Mouse (Mus musculus): ENCODE data around the gene Usp30. TPM values are rescaled to one million over a fixed set of nuclear protein-coding genes. Genes with fewer than 3 reads are reported as not detected.

The Usp30 gene
- total RNA-seq, 2 experiments from 2014 or later = 8.4 to 9.3 TPM

- DNase-seq = no peak
- no peak for TF ChIP-seq CTCF (IDR thresholded peaks at IDR 0.05)
- intact Hi-C loops (cut with DNase I) = no loop called here
- Histone ChIP-seq H3K4me3 (no peak overlapping the region), H3K27ac (no peak overlapping the region)
Observed at GRCm38 (mm10) chr5:114115030-114115429, 49.8 kb downstream of the Usp30 start.

- no peak for TF ChIP-seq CTCF (IDR thresholded peaks at IDR 0.05)
- intact Hi-C loops (cut with DNase I) = no loop called here
Observed at GRCm38 (mm10) chr5:114116586-114116985, 51.3 kb downstream of the Usp30 start.

DNA sequence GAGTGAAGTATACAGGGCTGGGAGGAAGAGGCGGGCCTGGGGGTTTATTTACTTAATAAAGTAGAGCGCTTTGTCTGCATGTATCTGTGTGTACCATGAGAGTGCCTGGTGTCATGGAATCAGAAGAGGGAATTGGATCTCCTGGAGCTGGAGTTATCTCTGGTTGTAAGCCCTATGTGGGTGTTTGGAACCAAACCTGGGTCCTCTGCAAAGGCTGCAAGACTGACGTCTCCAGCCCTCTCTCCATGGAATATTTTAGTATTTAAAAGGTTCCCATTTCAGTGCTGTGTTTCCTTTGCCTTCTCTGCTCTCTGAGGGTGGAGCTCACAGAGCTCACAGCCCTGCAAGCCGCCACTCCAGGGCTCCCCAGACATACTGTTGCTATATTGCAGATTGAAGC lies 54.5 kb downstream of the Usp30 start:
- no peak overlapping the region for H3K4me3 ChIP-seq
- no peak for TF ChIP-seq CTCF (IDR thresholded peaks at IDR 0.05)
- no peak for DNase-seq
- intact Hi-C loops (cut with DNase I) = no loop called here
- no peak overlapping the region for H3K27ac ChIP-seq

More at GRCm38 (mm10) chr5:114116586-114116985, 51.3 kb downstream of the Usp30 start:
- DNase-seq = no peak
- H3K4me3 ChIP-seq = no peak overlapping the region
- no peak overlapping the region for H3K27ac ChIP-seq

DNA sequence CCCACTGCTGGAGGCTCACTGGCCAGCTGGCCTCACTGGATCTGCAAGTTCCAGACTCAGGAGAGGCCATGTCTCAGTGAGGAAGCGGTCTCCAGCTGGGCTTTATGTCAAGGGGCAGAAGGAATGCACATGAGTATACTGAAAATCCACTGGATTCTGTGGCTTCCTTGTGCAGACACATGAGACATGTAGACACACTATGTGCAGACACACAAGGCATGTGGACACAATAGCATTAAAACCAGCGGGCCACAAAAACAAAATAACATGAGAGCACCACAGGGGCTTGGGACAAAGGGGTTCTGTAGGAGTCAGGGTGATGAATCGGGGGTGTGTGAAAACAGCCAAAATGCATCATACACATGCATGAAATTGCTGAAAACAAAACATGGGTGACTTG lies 60.7 kb downstream of the Usp30 start:
- TF ChIP-seq CTCF (IDR thresholded peaks at IDR 0.05) = no peak
- no peak overlapping the region for H3K27ac ChIP-seq
- intact Hi-C loops (cut with DNase I) = loop anchor here (5.0 kb wide), 1 partner anchor 74 kb away; no protein-coding TSS in a partner anchor
- no peak overlapping the region for H3K4me3 ChIP-seq
- no peak for DNase-seq

DNA sequence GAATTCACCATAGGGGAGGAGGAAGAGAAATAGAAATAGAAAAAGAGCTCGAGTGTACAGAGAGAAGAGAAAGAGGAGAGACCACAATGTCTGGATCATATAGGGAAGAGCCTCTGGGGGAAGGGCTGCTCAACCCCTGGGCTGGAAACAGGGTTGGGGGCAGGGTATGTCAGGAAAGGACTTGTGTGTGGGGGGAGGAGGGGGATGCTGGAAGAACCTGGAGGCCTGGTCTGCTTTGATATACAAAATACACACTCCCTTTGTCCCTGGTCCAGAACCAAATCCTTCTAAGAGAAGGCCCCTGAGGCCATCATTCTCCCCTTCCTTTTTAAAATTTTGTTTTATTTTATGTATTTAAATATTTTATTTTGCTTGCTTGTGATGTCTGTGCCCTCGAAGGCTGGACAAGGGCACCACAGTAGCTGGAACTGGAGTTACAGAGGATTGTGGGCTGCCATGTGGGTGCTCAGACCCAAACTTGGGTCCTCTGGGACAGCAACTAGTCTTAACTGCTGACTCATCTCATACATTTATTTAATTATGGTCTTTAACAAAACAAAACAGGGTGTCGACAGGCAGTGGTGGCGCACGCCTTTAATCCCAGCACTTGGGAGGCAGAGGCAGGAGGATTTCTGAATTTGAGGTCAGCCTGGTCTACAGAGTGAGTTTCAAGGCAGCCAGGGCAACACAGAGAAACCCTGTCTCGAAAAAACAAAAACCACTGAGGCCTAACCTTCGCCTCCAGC lies 61.4 kb downstream of the Usp30 start:
- H3K27ac ChIP-seq = peak overlapping the region; percentile 86
- TF ChIP-seq CTCF (IDR thresholded peaks at IDR 0.05) = no peak
- H3K4me3 ChIP-seq = peak overlapping the region; percentile 82
- intact Hi-C loops (cut with DNase I) = loop anchor here (5.0 kb wide), 1 partner anchor 74 kb away; no protein-coding TSS in a partner anchor
- DNase-seq = no peak

GRCm38 (mm10) chr5:114127374-114128349 lies 62.4 kb downstream of the Usp30 start, which contains the start of gene Alkbh2:
Gene Alkbh2, minus strand, starts transcription at chr5:114128218.
- peak within 1 kb of the TSS; percentile 82 for H3K4me3 ChIP-seq
- H3K27ac ChIP-seq = peak within 1 kb of the TSS; percentile 86
- peak; percentile 86 for DNase-seq
- no peak; the same call in 1 of the 2 replicates for TF ChIP-seq CTCF (IDR thresholded peaks at IDR 0.05)
- intact Hi-C loops (cut with DNase I) = loop anchor here (5.0 kb wide), 1 partner anchor 75 kb away; no protein-coding TSS in a partner anchor

DNA sequence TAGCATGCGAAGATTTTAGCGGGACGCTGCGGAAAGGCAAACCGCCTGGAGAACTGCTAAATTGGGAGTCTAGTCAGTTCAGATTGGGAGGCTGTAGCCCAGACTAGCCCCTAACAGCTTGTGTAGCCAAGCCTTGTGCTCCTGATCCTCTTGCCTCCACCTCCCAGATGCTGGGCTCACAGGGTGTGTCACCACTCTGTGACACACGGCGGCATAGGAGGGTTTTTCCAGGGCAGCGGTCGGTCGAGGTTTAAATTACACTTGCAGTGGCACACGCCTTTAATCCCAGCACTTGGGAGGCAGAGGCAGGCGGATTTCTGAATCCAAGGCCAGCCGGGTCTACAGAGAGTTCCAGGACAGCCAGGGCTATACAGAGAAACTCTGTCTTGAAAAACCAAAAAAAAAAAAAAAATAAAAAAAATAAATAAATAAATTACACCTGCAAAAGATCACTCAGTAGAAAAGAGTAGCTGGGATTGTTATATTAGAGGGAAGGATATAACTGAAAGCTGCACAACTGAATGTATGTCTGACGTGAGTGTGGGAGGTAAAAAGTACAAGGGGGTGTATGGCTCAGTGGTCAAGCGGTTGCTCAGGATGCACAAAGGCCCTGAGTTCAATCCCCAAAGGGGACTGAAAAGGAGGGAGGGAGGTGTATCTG lies 64.4 kb downstream of the Usp30 start:
- Histone ChIP-seq H3K27ac (no peak overlapping the region), H3K4me3 (peak overlapping the region; percentile 94)
- DNase-seq = no peak
- TF ChIP-seq CTCF (IDR thresholded peaks at IDR 0.05) = no peak
- intact Hi-C loops (cut with DNase I) = loop anchor here (5.0 kb wide), 2 partner anchors 43 to 77 kb away; no protein-coding TSS in a partner anchor

DNA sequence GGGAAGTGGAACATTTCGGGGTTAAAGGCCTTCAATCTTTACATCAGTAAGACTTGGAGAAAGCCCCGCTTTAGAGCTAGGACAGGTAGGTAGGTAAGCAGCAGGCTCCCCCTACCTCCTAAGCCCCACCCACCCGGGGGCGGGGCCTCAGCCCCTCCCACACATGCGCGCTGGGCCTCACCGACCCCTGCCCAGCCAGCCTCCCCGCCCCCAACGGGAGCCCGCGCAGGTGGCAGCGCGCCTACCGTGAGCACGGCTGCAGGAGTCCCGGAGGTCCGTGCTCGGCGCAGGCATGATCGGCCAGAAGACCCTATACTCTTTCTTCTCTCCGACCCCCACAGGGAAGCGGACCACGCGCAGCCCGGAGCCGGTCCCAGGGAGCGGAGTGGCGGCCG lies 64.9 kb downstream of the Usp30 start, which contains the start of gene Ung:
Ung (plus strand) TSS at position 176 of the 395 bp plus-strand sequence.
- no peak for TF ChIP-seq CTCF (IDR thresholded peaks at IDR 0.05)
- intact Hi-C loops (cut with DNase I) = loop anchor here (5.0 kb wide), 1 partner anchor 42 kb away; no protein-coding TSS in a partner anchor
- peak within 1 kb of the TSS; percentile 94 for H3K4me3 ChIP-seq
- H3K27ac ChIP-seq = peak within 1 kb of the TSS; percentile 90
- DNase-seq = peak; percentile 65

- no peak for TF ChIP-seq CTCF (IDR thresholded peaks at IDR 0.05)
- intact Hi-C loops (cut with DNase I) = loop anchor here (5.0 kb wide), 1 partner anchor 41 kb away; no protein-coding TSS in a partner anchor
- peak; percentile 96 for DNase-seq
- peak overlapping the region; percentile 94 for H3K4me3 ChIP-seq
- peak overlapping the region; percentile 90 for H3K27ac ChIP-seq
Observed at GRCm38 (mm10) chr5:114130698-114131520, 65.6 kb downstream of the Usp30 start.

GRCm38 (mm10) chr5:114131521-114131840 lies 66.2 kb downstream of the Usp30 start:
- peak; percentile 80 for DNase-seq
- Histone ChIP-seq H3K27ac (peak overlapping the region; percentile 90), H3K4me3 (peak overlapping the region; percentile 94)
- no peak for TF ChIP-seq CTCF (IDR thresholded peaks at IDR 0.05)
- intact Hi-C loops (cut with DNase I) = loop anchor here (5.0 kb wide), 1 partner anchor 41 kb away; no protein-coding TSS in a partner anchor

DNA sequence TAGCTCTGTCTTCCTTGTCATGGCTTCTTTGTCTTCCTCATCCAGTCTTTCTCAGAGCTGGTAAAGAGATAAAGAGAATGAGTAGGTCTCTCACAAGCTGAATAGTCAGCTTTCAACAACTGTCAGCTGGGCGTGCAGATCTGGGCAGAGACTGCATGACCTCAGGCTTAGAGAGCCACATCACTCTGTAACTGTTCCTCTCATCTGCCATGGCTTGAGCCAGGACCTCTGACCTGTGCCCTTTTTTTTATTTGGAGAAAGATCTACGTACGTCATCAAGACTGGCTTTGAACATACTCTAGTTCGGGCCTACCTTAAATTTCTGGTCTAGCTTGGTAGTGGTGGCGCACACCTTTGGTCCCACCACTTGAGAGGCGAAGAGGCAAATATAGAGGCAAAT lies 67.6 kb downstream of the Usp30 start:
- Histone ChIP-seq H3K27ac (0 out of 2 replicates have a peak overlapping the region, but pooled peaks have one; percentile 3), H3K4me3 (no peak overlapping the region)
- no peak for TF ChIP-seq CTCF (IDR thresholded peaks at IDR 0.05)
- DNase-seq = no peak
- intact Hi-C loops (cut with DNase I) = loop anchor here (5.0 kb wide), 1 partner anchor 39 kb away; no protein-coding TSS in a partner anchor

Measured in gastrocnemius, adult 2 months (tissue).